Mouse (Mus musculus): Measurements from ENCODE around the gene Barhl2. TPM values are rescaled to one million over a fixed set of nuclear protein-coding genes. Genes with fewer than 3 reads are reported as not detected.

Barhl2 gene
- polyA plus RNA-seq, 1 experiment, result not detected

DNA sequence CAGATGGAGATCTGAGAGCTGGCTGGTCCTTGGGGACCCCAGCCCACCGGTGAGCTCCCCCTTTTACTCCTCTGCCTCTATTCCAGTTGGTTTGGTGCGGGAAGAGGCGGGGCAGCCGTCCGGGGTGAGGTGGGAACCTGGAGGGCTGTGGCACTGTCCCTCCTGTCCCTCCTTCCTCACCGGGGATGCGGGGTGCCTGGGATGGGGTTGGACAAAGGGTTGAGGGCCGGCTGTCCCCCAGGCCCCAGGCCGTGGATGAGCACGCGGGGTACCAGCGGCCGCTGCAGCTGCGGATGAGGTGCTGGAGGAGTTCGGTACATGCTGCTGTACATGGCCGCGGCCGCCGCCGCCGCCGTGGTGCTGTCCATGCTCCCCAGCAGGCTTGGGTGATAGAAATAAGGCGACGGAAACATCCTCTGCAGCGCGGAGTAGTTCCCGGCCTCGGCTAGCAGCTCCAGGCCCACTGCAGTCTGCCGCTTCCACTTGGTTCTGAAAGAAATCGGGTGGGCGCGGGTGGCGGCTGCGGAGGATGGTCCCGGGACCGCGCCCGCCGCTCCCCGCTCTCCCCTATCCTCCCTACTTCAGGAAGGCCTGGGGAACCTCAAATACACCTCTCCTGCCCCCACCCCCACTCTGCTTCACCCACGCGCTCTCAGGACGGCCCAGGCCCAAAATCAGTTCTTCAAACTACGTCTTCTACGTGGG is 4.6 kb downstream of the Barhl2 start:
- H3K79me2 ChIP-seq (ENCODE audit: control insufficient read depth, insufficient read depth), result no peaks in the 10 kb centered on the region
- no peaks in the 10 kb centered on the region for H3K79me3 ChIP-seq (ENCODE audit: low read depth)
- no peak overlapping the region for H3ac ChIP-seq (ENCODE audit: control insufficient read depth, insufficient read length, low read depth)
- peaks cover 50% of the 10 kb centered on the region for H3K27me3 ChIP-seq (ENCODE audit: control insufficient read depth, insufficient read depth, insufficient read length)
- H3K4me3 ChIP-seq (ENCODE audit: insufficient read depth, poor library complexity, severe bottlenecking), result no peak overlapping the region
- no peaks in the 10 kb centered on the region for H3K36me3 ChIP-seq (ENCODE audit: control insufficient read depth, insufficient read depth)
- TF ChIP-seq MAX (IDR thresholded peaks at IDR 0.05) (no peak), MYOG (IDR thresholded peaks at IDR 0.05; ENCODE audit: control insufficient read depth, extremely low read depth, insufficient read length) (no peak), CEBPB (IDR thresholded peaks at IDR 0.05; ENCODE audit: low read depth) (no peak), FOSL1 (IDR thresholded peaks at IDR 0.05; ENCODE audit: insufficient read depth, low read length, poor library complexity, severe bottlenecking) (no peak), MYOD1 (IDR thresholded peaks at IDR 0.05; ENCODE audit: control insufficient read depth, insufficient read length, low read depth) (no peak), USF1 (IDR thresholded peaks at IDR 0.05; ENCODE audit: low read depth) (no peak), CTCF (IDR thresholded peaks at IDR 0.05; ENCODE audit: control insufficient read depth, insufficient read depth, insufficient read length) (no peak)

DNA sequence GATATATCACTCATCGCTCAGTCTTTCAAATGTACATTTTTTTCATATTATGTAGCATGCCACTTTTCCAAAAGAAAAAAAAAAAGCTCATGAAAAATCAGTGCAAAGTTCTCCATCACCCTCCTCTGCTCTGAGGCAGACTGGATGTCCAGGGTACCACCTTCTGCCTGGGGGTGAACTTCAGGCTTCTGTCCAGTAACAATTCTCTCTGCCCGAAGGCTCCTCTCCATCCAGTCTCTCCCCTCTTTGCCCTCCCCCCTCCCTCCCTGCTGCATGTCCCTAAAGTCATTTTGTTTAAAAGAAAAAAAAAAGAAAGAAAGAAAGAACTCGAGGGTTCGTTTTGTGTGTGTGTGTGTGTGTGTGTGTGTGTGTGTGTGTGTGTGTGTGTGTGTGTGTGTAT is 5.3 kb downstream of the Barhl2 start:
- no peaks in the 10 kb centered on the region for H3K36me3 ChIP-seq (ENCODE audit: control insufficient read depth, insufficient read depth)
- H3K79me3 ChIP-seq (ENCODE audit: low read depth), result no peaks in the 10 kb centered on the region
- no peak overlapping the region for H3ac ChIP-seq (ENCODE audit: control insufficient read depth, insufficient read length, low read depth)
- peaks cover 49% of the 10 kb centered on the region for H3K27me3 ChIP-seq (ENCODE audit: control insufficient read depth, insufficient read depth, insufficient read length)
- no peak overlapping the region for H3K4me3 ChIP-seq (ENCODE audit: insufficient read depth, poor library complexity, severe bottlenecking)
- TF ChIP-seq MAX (IDR thresholded peaks at IDR 0.05), result no peak
- TF ChIP-seq FOSL1 (IDR thresholded peaks at IDR 0.05; ENCODE audit: insufficient read depth, low read length, poor library complexity, severe bottlenecking), result no peak
- no peak for TF ChIP-seq USF1 (IDR thresholded peaks at IDR 0.05; ENCODE audit: low read depth)
- H3K79me2 ChIP-seq (ENCODE audit: control insufficient read depth, insufficient read depth), result no peaks in the 10 kb centered on the region

DNA sequence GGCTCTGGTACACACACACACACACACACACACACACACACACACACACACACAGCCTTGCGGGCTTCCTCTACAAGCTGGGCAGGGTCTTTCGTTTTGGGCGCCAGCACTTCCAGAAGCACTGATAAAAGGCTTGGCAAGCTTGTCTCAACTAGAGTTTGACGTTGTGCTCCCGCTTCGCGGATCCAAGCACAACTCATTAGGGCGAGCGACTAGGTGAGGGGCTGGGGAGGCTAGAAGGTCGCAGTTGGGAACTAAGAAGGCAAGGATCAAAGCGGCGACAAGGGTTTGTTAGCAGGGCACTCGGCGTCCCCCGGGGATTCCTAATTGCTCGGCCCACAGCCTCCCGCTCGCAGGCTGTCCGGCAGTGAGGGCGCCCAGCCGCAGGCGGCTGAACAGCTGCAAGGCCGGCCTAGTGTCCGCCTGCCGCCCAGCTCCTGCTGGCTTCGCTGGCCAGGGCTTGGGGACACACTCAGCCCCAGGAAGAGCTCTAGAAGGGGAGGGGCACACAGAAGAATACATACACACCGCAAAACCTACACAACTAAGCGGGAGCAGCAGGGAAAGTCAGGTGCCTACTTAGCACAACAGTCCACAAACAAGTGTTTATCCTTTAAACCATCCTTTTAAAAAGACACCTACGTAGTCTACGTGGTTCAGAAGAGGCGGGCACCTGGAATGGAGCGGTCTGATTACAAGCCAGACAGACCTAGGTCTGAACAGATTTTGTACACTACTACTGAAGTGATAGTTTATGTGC is 6.1 kb downstream of the Barhl2 start:
- no peak overlapping the region for H3ac ChIP-seq (ENCODE audit: control insufficient read depth, insufficient read length, low read depth)
- no peak for TF ChIP-seq MAX (IDR thresholded peaks at IDR 0.05)
- TF ChIP-seq MYOG (IDR thresholded peaks at IDR 0.05; ENCODE audit: control insufficient read depth, extremely low read depth, insufficient read length), result no peak
- no peak overlapping the region for H3K4me3 ChIP-seq (ENCODE audit: insufficient read depth, poor library complexity, severe bottlenecking)
- no peaks in the 10 kb centered on the region for H3K79me3 ChIP-seq (ENCODE audit: low read depth)
- H3K36me3 ChIP-seq (ENCODE audit: control insufficient read depth, insufficient read depth), result no peaks in the 10 kb centered on the region
- H3K27me3 ChIP-seq (ENCODE audit: control insufficient read depth, insufficient read depth, insufficient read length), result peaks cover 42% of the 10 kb centered on the region
- H3K79me2 ChIP-seq (ENCODE audit: control insufficient read depth, insufficient read depth), result no peaks in the 10 kb centered on the region

DNA sequence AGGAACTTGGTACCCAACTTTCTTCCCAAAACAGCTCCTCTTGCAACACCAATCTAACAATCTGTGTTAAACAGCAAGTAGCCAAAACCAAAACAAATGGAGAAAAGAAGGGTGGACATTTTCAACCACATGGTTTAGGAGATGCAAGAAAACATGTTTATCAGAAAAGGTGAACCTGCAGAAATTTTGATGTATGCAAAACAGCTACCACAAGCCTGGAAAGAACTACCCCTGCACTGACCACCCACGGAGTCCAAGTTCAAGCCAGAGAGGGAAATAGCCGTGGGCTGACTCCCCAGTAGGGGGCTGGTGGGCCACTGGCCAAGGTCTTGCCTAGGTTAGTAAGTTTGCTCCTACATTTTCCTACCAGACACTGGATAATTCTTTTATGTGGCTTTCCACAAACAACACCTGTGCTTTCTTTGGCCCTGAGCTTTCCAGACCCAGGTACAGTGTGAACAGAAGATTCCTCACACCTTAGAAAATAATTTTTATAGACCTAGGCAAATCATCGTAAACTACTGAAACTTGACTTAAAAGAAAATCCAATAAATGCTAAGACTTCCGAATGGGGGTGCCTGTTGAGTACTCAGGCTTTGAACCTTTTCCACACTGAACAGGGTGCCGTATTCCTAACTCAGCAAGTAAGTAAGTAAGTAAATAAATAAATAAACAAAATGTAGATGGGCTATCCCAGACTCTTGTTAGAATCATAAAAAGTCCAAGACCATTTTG is 7.4 kb downstream of the Barhl2 start:
- Histone ChIP-seq H3K36me3 (ENCODE audit: control insufficient read depth, insufficient read depth) (no peaks in the 10 kb centered on the region), H3K79me3 (ENCODE audit: low read depth) (no peaks in the 10 kb centered on the region), H3K4me3 (ENCODE audit: insufficient read depth, poor library complexity, severe bottlenecking) (no peak overlapping the region), H3K27me3 (ENCODE audit: control insufficient read depth, insufficient read depth, insufficient read length) (peaks cover 41% of the 10 kb centered on the region), H3K79me2 (ENCODE audit: control insufficient read depth, insufficient read depth) (no peaks in the 10 kb centered on the region), H3ac (ENCODE audit: control insufficient read depth, insufficient read length, low read depth) (no peak overlapping the region)
- no peak for TF ChIP-seq MYOG (IDR thresholded peaks at IDR 0.05; ENCODE audit: control insufficient read depth, extremely low read depth, insufficient read length)
- TF ChIP-seq CEBPB (IDR thresholded peaks at IDR 0.05; ENCODE audit: low read depth), result no peak
- no peak for TF ChIP-seq MYOD1 (IDR thresholded peaks at IDR 0.05; ENCODE audit: control insufficient read depth, insufficient read length, low read depth)
- TF ChIP-seq CTCF (IDR thresholded peaks at IDR 0.05; ENCODE audit: control insufficient read depth, insufficient read depth, insufficient read length), result no peak
- TF ChIP-seq FOSL1 (IDR thresholded peaks at IDR 0.05; ENCODE audit: insufficient read depth, low read length, poor library complexity, severe bottlenecking), result no peak
- no peak for TF ChIP-seq MAX (IDR thresholded peaks at IDR 0.05)
- TF ChIP-seq USF1 (IDR thresholded peaks at IDR 0.05; ENCODE audit: low read depth), result no peak

DNA sequence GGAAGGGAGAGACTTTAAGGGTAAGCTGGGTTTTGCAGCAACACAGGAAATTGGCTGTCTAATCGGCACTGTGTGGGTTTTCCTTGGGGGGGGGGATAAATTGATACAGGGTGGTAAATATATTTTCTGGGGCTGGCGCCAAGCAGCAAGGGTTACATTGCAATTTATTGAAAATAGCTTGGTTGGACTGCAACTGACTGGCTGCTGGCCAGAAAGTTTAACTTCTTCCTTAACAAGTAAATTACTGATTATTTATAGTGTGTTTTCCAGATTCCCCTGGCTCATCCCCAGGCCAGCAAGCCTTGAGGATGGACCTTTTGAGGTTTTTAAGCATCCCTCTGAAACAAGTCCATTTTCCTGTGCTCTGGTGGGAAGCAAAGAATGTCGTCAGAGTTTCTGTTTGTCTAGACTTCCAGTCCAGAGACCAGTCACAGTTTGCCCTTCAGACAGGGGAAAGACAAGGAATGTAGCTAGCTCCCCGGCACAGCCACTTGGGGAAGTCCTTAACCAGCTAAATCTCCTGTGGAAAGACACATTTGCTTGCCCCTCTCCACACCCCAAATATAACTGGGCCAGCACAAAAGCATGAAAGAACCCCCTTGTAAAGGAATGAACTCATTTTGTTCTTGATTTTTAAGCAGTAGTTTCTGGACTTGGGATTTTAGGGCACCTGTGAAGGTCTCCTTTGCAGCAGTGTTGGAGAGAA is 8.1 kb downstream of the Barhl2 start:
- H3K27me3 ChIP-seq (ENCODE audit: control insufficient read depth, insufficient read depth, insufficient read length), result peaks cover 34% of the 10 kb centered on the region
- no peaks in the 10 kb centered on the region for H3K79me2 ChIP-seq (ENCODE audit: control insufficient read depth, insufficient read depth)
- H3K36me3 ChIP-seq (ENCODE audit: control insufficient read depth, insufficient read depth), result no peaks in the 10 kb centered on the region
- no peaks in the 10 kb centered on the region for H3K79me3 ChIP-seq (ENCODE audit: low read depth)
- H3ac ChIP-seq (ENCODE audit: control insufficient read depth, insufficient read length, low read depth), result no peak overlapping the region
- H3K4me3 ChIP-seq (ENCODE audit: insufficient read depth, poor library complexity, severe bottlenecking), result no peak overlapping the region
- no peak for TF ChIP-seq FOSL1 (IDR thresholded peaks at IDR 0.05; ENCODE audit: insufficient read depth, low read length, poor library complexity, severe bottlenecking)
- TF ChIP-seq MAX (IDR thresholded peaks at IDR 0.05), result no peak

All from C2C12 (cell line).